Mouse (Mus musculus): ENCODE measurements around the gene Chpf.

The Chpf gene

GRCm38 (mm10) chr1:75499441-75499840 is 20.3 kb upstream of the Chpf start:
- no peak for DNase-seq (ENCODE audit: low spot score in 2 of 2)

GRCm38 (mm10) chr1:75498897-75499296 is 19.8 kb upstream of the Chpf start:
- no peak for DNase-seq (ENCODE audit: low spot score in 2 of 2)

- no peak for DNase-seq (ENCODE audit: low spot score in 2 of 2)
These were observed 15.9 kb upstream of the Chpf start for GRCm38 (mm10) chr1:75494878-75495548.

- DNase-seq (ENCODE audit: low spot score in 2 of 2), result no peak
These were observed 13.6 kb upstream of the Chpf start for GRCm38 (mm10) chr1:75492579-75493170.

DNA sequence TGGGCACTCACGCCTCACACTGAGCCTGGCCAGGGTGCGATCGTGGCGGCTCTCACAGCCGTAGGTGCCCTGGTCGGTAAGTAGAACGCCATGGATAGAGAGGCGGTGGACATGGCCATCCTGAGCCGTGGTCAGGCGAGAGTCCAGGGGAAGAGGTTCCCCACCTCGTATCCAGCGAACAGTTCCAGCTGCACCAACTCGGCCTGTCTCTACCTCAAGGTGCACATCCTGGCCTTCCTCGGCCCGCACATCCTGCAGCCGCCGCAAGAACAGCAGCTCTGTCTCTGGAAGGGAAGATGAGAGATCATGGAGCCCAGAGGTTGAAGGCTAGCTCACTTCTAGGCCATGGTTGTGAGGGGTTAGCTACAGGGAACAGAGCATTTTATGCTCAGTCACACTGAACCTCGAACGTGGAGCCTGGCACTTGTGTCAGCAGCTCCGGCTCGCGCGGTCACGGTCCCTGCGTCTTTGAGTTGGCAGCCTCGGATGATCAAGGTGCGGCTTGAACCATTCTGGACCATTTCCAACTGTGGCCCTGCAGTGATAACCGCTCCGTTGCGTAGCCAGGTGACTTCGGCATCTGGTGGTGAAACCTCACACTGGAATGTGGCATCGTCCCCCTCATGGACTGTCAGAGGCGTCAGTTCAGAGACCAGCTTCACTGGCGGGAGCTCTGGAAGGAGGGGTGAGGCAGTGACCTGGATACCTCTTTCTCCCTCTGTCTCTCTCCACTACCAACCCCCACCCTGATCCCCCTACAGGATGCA is 11.9 kb upstream of the Chpf start:
- no peak for DNase-seq (ENCODE audit: low spot score in 2 of 2)

- DNase-seq (ENCODE audit: low spot score in 2 of 2), result peak; percentile 42 to 50
These were observed 8.5 kb upstream of the Chpf start for GRCm38 (mm10) chr1:75487405-75488161.

DNA sequence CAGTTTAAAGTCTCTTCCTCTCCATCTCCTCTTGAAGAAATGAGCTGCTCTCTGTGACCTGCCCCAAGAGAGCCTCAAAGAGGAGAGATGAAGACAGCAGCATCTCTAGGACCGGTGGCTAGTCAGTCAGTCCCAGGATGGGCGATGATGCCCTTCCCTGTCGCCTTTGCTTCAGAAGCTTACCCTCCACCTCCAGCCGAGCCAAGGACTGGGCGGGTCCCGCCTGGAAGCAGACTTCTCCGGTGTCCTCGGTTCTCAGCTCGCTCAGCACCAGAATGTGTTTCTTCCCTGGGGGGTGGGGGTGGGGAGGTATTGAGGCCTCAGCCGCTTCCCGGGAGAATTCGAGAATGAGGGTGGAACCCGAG is 7.9 kb upstream of the Chpf start:
- DNase-seq (ENCODE audit: low spot score in 2 of 2), result no peak

- DNase-seq (ENCODE audit: low spot score in 2 of 2), result no peak
These were observed 7.5 kb upstream of the Chpf start for GRCm38 (mm10) chr1:75486561-75486960.

DNA sequence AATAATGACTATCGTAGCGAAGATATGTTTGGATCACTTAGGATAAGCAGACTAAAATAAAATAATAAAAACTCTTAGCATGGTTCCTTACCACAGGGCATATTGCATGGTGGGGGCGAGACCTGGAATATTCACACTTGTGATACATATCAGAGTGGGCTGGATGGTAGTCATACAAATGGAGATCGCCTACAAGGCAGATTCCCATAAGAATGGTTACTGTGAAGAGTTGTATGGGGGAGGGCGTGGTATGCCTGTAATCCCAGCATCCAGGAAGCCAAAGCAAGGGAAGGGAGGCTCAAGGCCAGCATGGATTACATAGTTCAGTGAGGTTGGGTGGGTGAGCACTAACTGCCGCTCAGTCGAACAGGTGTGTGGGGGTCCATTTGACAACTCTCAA is 1.6 kb upstream of the Chpf start:
- DNase-seq (ENCODE audit: low spot score in 2 of 2), result no peak

DNA sequence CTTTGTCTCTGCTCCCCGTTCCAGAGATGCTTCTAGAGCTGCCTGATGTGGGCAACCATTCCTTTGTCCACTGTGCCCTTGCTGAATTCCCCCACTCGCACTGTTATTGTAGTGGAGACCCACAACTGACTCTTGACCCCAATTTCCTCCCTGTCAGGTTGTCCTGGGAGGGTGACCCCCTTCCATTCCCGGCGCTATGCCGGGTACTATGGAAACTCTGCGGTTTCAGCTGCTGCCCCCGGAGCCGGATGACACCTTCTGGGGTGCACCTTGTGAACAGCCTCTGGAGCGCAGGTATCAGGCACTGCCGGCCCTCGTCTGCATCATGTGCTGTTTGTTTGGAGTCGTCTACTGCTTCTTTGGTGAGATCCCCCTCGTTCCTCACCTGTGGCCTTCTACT is 929 bp upstream of the Chpf start:
- no peak for DNase-seq (ENCODE audit: low spot score in 2 of 2)

GRCm38 (mm10) chr1:75479635-75479989 is 505 bp upstream of the Chpf start:
- DNase-seq (ENCODE audit: low spot score in 2 of 2), result no peak

DNA sequence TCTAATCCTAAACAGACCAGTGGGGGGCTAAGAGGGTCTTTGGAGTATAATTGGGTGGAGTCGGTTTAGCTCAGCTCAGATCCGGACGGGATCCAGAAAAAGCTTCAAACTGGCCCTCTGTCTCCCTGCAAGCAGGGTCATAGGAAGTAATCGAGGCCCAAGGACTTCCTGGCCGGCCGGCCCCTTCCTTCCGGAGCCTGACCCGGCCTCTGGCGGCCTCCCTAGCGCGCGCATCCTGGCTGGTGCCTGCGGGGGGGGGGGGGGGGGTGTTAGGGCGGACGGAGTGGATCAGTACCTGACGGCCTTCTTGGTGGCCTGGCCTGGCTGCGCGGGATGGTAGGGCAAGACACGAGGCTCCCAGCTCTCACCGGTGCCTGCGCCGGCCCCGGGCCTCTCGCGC is 610 bp downstream of the Chpf start:
- DNase-seq (ENCODE audit: low spot score in 2 of 2), result peak; percentile 32

GRCm38 (mm10) chr1:75477966-75478290 is 1.2 kb downstream of the Chpf start:
- DNase-seq (ENCODE audit: low spot score in 2 of 2), result no peak

GRCm38 (mm10) chr1:75477264-75477965 is 1.7 kb downstream of the Chpf start:
- DNase-seq (ENCODE audit: low spot score in 2 of 2), result peak; percentile 73 to 78

DNA sequence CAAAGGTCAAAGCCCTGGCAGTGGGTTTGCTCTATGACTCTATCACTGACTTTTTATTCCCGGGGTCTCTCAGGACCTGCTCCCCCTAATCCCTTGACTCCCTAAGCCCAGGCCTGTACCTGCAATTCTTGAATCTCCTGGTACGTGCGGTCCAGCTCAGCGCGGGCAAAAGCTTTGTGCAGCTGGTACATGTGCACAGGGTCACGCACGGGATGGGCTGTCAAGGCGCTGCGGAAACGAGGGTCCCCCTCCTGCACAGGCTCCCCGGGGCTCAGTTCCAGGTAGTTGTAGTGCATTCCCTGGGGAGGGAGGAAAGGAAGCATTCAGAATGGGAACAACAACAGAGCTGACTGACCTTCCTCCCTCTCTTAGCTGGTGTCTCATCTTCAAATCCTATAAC is 2.7 kb downstream of the Chpf start:
- no peak for DNase-seq (ENCODE audit: low spot score in 2 of 2)

- DNase-seq (ENCODE audit: low spot score in 2 of 2), result no peak
These were observed 9.8 kb downstream of the Chpf start for GRCm38 (mm10) chr1:75469287-75469825.

DNA sequence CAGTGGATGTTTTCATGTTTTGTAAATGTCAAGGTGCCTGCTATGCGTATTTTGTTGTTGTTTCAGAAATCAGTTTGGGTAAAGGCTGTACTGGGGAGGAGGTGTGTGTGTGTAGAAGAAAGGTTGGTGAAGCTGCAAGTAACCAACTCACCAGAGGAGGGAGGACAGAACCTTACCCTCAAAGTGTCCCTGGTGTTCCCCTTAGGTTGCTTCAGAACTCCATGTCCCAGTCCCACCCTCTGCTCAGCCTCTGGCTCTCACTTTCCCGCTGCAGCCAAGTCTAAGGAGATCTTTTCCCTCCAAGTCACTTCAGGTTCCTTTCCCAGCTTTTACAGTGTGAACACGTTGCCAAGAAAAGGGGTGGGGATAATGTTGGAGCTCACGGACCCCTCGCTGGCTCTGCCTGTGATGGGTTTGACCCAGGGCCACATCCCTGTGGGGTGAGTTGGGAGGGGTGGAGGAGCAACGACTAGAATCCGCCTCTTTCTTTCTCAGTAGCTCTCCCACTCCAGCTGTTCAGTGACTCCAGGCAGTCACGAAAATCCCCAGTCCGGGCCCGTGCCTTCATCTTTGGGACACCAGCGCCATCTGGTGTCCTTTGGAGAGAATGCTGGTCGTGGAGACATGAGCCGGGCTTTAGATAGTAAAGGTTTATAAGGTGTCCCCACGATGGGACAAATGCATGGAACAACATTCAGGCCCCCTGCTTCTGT is 11.7 kb downstream of the Chpf start:
- DNase-seq (ENCODE audit: low spot score in 2 of 2), result peak; percentile 42 to 58

DNA sequence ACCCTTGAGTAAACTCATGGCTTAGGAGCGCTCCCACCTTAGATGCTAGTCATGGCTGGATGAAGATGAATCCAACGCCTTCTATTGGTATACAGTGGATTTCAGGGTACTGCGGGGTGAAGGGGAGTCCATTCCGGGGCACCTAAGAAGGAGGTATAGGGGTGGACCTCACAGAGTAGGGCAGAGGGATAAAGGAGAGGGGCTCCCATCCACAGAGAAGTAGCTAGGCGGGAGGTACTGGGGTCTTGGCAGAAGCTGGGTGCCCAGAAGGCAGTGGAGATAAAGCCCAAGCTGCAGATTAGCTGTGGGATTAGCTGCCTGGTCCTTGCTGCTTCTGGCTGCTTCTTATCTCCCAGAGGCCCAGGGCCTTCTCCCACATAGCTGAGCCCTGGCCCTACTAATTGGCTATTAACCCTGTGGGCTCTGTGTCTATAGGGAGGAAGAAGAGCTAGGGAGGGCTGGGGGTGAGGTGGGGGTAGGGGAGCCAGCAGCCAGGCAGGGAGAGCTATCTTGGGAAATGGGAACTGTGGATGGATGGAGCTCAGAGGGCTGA is 15.4 kb downstream of the Chpf start:
- no peak for DNase-seq (ENCODE audit: low spot score in 2 of 2)

GRCm38 (mm10) chr1:75462636-75463035 is 16.5 kb downstream of the Chpf start:
- DNase-seq (ENCODE audit: low spot score in 2 of 2), result no peak

DNA sequence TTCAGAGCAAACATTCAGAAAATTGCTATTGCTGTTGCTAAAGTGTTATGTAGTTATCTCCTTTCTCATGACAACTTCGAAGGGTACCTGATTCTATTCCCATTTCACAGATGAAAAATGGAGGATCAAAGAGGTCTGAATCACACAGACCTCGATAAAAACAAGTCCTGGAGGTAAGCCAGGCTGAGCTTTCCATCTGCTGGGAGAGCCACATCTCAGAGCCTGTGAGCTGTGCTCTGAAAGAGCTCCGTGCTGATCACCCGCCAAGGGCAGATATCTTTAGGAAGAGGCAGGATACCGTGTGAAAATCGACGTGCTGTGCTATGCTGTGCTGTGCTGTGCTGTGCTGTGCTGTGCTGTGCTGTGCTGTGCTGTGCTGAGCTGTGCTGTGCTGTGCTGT is 18.8 kb downstream of the Chpf start:
- DNase-seq (ENCODE audit: low spot score in 2 of 2), result no peak
